Mouse (Mus musculus) stomach, embryonic 14.5 days (tissue): ENCODE data around the gene Slc35d3. TPM values are rescaled to one million over a fixed set of nuclear protein-coding genes. Genes with fewer than 3 reads are reported as not detected.
A peak's percentile ranks its signal among the peaks of the same experiment; 100 is the strongest.

Experiments
- ATAC-seq: fragments of 200-750 bp; cut with Nextera tagmentation; 2 replicates; pipeline ENCODE4 v1.8.0; 2017; ENCODE audit warnings: low read depth, moderate TSS enrichment; ENCODE audit not compliant: insufficient number of reproducible peaks, insufficient read depth, low FRiP score
- H3K27ac ChIP-seq: fragments of 300-500 bp; sonication (generic); 2 replicates; pipeline ENCODE4 v1.5.1; 2014; ENCODE audit warnings: mild to moderate bottlenecking, low read length, moderate library complexity, mixed read lengths
- H3K27me3 ChIP-seq: fragments of 300-500 bp; sonication (generic); 2 replicates; pipeline ENCODE4 v1.6.1; 2014; ENCODE audit warnings: low read length, control low read depth, mixed read lengths; ENCODE audit not compliant: control insufficient read depth, insufficient read depth
- H3K36me3 ChIP-seq: fragments of 300-500 bp; sonication (generic); 2 replicates; pipeline ENCODE4 v1.6.1; 2014; ENCODE audit warnings: mild to moderate bottlenecking, control low read depth, low read length, moderate library complexity, mixed read lengths; ENCODE audit not compliant: control insufficient read depth, insufficient read depth
- H3K4me1 ChIP-seq: fragments of 300-500 bp; sonication (generic); 2 replicates; pipeline ENCODE4 v1.6.1; 2014; ENCODE audit warnings: low read length, control low read depth, mixed read lengths; ENCODE audit not compliant: control insufficient read depth, insufficient read depth
- H3K4me2 ChIP-seq: fragments of 300-500 bp; sonication (generic); replicated peaks from 2 replicates; pipeline ENCODE4 v1.6.1; 2014; ENCODE audit warnings: low read depth, low read length, control low read depth
- H3K4me3 ChIP-seq: fragments of 300-500 bp; sonication (generic); 2 replicates; pipeline ENCODE4 v1.5.1; 2014; ENCODE audit warnings: low read depth, low read length, control low read depth
- H3K9ac ChIP-seq: fragments of 300-500 bp; sonication (generic); replicated peaks from 2 replicates; pipeline ENCODE4 v1.6.1; 2014; ENCODE audit warnings: low read depth, mild to moderate bottlenecking, control low read depth, low read length, moderate library complexity, mixed read lengths
- H3K9me3 ChIP-seq: fragments of 300-500 bp; sonication (generic); 2 replicates; pipeline ENCODE4 v1.6.1; 2016; ENCODE audit warnings: low read depth, low read length, control low read depth; ENCODE audit not compliant: control insufficient read depth
- WGBS: fragments of 180-500 bp; shearing (Covaris S2); extraction: QIAGEN DNeasy Blood & Tissue Kit; methylation state at CpG from one replicate; pipeline ENCODE4 v1.1.7; 2014; 5-methylcytosine and 5-hydroxymethylcytosine counted together
- polyA plus RNA-seq: library from polyadenylated mRNA; unstranded; fragments of >200 nt; fragmentation: Nextera tagmentation; extraction: Ambion mirVana; gene quantifications from 2 replicates; pipeline ENCODE4 v1.2.1, GENCODE M21; 2014

The Slc35d3 gene
- polyA plus RNA-seq, 1 experiment from 2014 or later = 0.14 TPM

DNA sequence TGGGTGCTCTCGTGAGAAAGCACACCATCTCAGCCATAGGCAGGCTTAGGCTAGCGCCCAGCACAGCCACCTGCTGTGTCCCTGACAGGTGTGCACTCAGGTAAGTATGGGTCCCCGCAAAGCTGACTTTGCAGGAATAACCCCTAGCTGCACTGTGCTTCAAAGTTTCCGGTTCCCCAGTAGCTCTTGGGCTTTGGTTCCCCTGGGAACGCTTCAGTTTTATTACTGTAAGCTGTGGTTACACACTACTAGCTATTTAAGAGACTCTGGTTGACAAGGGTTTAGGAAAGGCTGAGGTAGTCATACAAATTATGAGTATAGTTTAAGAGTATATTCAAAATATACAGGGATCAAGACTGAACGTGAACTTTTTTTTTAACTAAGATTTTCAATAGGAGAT is 1.5 kb upstream of the Slc35d3 start:
- no peaks in the 10 kb centered on the region for H3K9me3 ChIP-seq
- no peak overlapping the region for H3K4me2 ChIP-seq
- peaks cover 15% of the 10 kb centered on the region; the same call in 1 of the 2 replicates for H3K4me1 ChIP-seq
- H3K27me3 ChIP-seq = peaks cover 39% of the 10 kb centered on the region
- no peak overlapping the region for H3K4me3 ChIP-seq
- H3K9ac ChIP-seq = no peak overlapping the region
- no peaks in the 10 kb centered on the region for H3K36me3 ChIP-seq
- WGBS = 30% methylated on average over 6 of the region's 6 CpGs
- ATAC-seq = no peak
- no peak overlapping the region for H3K27ac ChIP-seq

DNA sequence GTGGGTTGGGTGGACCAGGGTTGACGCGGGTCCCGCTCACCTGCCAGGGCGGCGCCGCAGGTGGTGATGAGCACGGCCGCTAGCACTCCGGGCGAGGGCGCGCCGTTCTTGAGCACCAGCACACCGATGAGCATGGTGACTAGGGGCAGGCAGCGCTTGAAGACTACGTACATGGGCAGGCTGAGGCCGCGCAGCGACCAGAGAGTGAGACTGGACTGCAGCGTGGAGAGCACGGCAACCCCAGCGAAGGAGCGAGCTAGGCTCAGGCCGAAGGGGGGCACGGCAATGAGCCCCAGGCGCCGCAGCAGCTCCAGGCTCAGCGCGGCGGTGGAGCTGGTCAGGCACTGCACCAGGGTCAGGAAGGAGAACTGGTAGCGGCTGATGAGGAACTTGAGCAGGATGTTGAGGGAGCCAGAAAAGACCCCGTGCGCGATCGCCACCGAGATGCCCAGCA is 688 bp downstream of the Slc35d3 start:
- Histone ChIP-seq H3K4me1 (peaks cover 15% of the 10 kb centered on the region; the same call in 1 of the 2 replicates), H3K9ac (peak overlapping the region; percentile 30; the same call in 1 of the 2 replicates), H3K9me3 (no peaks in the 10 kb centered on the region), H3K27me3 (peaks cover 39% of the 10 kb centered on the region), H3K36me3 (no peaks in the 10 kb centered on the region), H3K27ac (no peak overlapping the region), H3K4me3 (peak overlapping the region; percentile 54), H3K4me2 (peak overlapping the region; percentile 100)
- peak; percentile 35; the same call in 1 of the 2 replicates for ATAC-seq
- WGBS = under 1% methylated on average over 36 of the region's 36 CpGs

DNA sequence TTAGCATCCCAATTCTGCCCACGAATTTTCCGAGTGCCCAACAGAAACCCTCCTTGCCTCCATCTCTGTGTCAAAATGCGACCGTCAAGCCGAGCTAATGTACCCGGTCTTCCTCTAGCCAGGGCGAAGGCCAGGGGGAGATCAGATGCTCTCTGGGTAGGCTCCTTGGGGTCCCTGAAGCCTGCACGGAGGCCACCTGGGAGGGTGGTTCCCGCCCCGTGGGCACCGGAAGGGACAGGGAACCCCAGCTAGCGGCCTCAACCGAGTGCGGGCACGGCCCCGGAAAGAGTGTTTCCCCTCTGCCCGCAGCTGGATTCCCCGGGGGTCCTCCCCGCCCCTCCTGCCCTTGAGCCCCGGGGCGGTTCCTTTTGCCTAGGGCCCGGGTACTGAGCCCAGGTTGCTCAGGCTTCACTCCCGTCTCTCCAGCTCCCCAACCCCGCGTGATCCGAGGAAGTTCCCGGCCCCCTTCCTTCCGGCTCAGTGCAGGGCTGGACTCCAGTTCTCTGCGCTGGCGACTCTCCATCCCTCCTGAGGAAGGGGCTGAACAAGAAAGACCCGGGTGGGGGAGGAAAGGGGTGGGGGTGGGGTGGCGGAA is 1.4 kb downstream of the Slc35d3 start:
- ATAC-seq = no peak; the same call in 1 of the 2 replicates
- peak overlapping the region; percentile 54 for H3K4me3 ChIP-seq
- no peak overlapping the region; the same call in 1 of the 2 replicates for H3K9ac ChIP-seq
- peak overlapping the region; percentile 100 for H3K4me2 ChIP-seq
- no peaks in the 10 kb centered on the region for H3K9me3 ChIP-seq
- peaks cover 15% of the 10 kb centered on the region; the same call in 1 of the 2 replicates for H3K4me1 ChIP-seq
- 1% methylated on average over 32 of the region's 32 CpGs for WGBS
- no peaks in the 10 kb centered on the region for H3K36me3 ChIP-seq
- H3K27ac ChIP-seq = no peak overlapping the region
- peaks cover 39% of the 10 kb centered on the region for H3K27me3 ChIP-seq

DNA sequence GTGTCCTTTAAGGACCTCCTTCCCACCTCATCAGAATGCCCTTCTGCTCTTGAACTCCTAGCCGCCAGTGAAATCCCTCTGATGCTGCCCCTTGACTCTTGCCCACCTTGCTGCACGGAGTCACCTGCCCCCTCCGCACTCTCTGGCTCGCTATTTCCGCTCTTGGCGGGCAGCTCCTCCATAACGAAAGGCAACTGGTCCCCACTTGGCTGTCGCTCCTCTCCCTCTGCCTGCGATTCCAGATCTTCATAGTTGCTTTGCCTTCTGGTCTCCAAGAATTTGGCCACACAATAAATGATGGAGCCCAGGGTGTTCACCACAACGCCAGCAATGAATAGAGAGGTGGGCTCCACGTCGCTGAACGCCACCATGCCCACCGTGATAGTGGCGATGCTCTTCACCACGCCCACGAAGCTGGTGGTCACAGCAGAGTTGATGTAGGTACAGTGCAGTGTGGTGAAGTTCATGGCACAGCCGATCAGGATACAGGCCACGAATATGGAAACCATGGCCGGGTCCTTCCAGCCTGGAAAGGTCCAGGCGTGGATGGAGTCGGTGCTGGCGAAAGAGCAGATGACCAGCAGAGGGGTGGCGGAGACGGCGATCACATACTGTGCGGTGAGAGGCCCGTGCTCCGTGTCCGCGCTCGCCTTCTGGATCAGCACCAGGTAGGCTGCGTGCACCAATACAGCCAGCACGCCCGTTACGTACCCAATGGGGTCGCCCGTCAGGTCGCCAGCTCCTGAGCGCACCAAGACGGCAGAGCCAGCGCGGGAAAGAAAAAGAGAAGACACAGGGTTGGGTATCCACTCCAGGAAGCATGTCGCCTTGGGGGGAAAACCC is 2.1 kb downstream of the Slc35d3 start:
- Histone ChIP-seq H3K27me3 (peaks cover 39% of the 10 kb centered on the region), H3K4me2 (peak overlapping the region; percentile 100), H3K27ac (no peak overlapping the region), H3K9me3 (no peaks in the 10 kb centered on the region), H3K4me3 (peak overlapping the region; percentile 54), H3K9ac (no peak overlapping the region), H3K4me1 (peaks cover 15% of the 10 kb centered on the region; the same call in 1 of the 2 replicates), H3K36me3 (no peaks in the 10 kb centered on the region)
- ATAC-seq = 0 out of 2 replicates have a peak, but pooled peaks have one; percentile 21
- 6% methylated on average over 44 of the region's 44 CpGs for WGBS

DNA sequence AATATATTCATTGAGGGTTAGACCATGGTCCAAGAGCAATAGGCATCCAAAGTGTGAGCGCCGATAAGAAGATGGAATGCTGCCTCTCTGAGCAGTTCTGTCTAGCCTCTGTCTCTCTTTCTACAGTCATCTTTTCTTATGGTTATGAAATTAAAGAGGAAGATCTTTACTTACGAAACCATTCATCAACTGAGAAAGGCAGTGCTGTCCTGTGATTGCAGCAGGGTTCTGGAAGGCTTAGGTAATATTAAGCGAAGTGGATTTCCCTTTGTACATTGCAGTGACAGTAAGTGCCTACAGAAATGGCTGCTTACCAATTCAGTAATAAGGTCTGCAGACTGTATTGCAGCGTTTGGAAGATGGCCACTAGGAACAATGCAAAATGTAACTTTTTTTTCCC is 11.4 kb downstream of the Slc35d3 start:
- no peak for ATAC-seq
- 83% methylated on average over 5 of the region's 5 CpGs for WGBS
- H3K4me1 ChIP-seq = no peaks in the 10 kb centered on the region
- H3K4me2 ChIP-seq = no peak overlapping the region
- no peak overlapping the region for H3K4me3 ChIP-seq
- H3K27me3 ChIP-seq = no peaks in the 10 kb centered on the region
- no peaks in the 10 kb centered on the region for H3K9me3 ChIP-seq
- H3K9ac ChIP-seq = no peak overlapping the region
- no peak overlapping the region for H3K27ac ChIP-seq
- no peaks in the 10 kb centered on the region for H3K36me3 ChIP-seq

DNA sequence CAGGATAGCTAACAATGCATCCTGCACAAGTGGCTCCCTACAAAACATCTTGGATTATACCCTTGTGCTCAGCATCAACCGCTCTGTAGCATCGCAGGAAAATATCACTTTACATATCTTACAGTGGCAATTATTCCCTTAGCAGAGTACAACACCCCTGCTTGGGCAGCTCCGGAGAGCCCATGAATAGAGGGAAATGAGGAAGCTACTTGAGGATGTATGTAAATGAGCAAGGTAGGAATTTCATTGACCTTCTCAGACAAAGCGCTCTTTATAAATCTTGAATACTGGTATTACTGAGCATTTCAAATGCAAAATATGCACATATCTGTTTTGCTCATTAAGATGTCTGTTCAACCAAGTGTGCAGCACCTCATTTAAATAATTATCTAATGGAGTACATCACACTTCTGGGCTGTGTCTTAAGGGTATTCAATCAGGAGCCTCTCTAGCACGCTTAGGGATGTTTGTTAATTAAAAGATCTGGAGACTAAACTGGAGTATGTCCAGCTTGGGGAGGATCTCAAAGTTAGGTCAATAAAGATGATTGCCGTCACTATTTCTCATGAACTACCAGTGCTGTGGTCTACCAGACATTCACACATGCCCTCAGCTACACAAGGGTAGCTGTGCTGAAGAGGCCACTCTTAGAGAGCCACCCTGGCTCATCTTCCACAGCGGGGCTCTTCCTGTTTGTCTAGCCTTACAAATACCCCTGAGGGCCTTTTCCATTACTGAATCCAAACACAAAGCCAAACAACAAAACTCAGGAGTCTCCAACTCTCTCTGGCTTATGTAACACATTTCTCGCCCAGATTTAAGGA is 15.2 kb downstream of the Slc35d3 start:
- H3K27me3 ChIP-seq = no peaks in the 10 kb centered on the region
- no peak overlapping the region for H3K4me2 ChIP-seq
- H3K27ac ChIP-seq = no peak overlapping the region
- no peak overlapping the region for H3K4me3 ChIP-seq
- H3K9ac ChIP-seq = no peak overlapping the region
- H3K36me3 ChIP-seq = no peaks in the 10 kb centered on the region
- no peaks in the 10 kb centered on the region for H3K9me3 ChIP-seq
- 83% methylated on average over 8 of the region's 8 CpGs for WGBS
- H3K4me1 ChIP-seq = no peaks in the 10 kb centered on the region
- ATAC-seq = no peak

DNA sequence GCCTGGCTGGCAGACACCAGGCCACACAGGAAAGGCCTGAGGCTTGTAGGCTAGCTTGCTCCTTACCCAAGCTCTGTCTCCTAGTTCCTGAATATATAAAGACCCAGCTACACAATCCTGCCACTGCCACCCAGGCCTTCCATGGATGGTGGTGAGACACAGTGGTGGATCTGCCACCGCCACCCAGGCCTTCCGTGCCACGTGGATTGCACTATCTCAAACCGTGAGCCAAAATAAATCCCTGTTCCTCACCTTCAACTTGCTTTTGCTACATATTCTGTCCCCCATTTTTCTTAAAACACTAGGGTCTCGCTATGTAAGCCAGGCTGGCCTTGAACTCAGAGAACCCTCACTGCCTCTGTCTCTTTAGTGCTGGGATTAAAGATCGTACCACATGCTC is 17.0 kb downstream of the Slc35d3 start:
- Histone ChIP-seq H3K27ac (no peak overlapping the region), H3K27me3 (no peaks in the 10 kb centered on the region), H3K36me3 (no peaks in the 10 kb centered on the region), H3K9ac (no peak overlapping the region), H3K4me3 (no peak overlapping the region), H3K9me3 (no peaks in the 10 kb centered on the region), H3K4me2 (no peak overlapping the region), H3K4me1 (no peaks in the 10 kb centered on the region)
- WGBS = 96% methylated on average over 6 of the region's 6 CpGs
- ATAC-seq = no peak
